Mouse (Mus musculus): ENCODE measurements around the gene Ugt2b35. TPM values are rescaled to one million over a fixed set of nuclear protein-coding genes. Genes with fewer than 3 reads are reported as not detected.

The Ugt2b35 gene
- total and polyA plus RNA-seq, 2 experiments from 2014 or later = not detected

DNA sequence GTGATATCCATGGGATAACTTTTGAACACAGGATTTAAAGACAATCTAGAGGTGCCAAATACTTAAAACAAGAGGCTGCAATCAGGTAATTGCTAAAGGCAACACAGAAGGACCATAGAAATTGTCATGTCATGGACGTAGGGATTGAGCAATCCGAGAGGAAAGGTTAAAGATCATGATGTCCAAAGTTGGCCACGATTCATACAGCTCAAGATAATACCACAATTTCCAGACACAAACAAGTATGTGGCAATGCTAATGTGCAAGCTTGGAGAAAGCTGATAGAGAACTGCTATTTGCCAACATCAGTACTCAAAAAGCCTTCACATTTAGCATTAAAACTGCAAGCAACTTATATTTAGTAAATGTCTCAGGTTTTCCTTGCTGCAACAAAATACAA, 26.7 kb downstream of the Ugt2b35 start:
- no peak overlapping the region for H3K9ac ChIP-seq (replicated peaks; ENCODE audit: low read length)
- no peaks in the 10 kb centered on the region for H3K36me3 ChIP-seq (ENCODE audit: insufficient read depth, low read length)
- no peaks in the 10 kb centered on the region for H3K9me3 ChIP-seq (ENCODE audit: low read length)
- no peak overlapping the region for H3K27ac ChIP-seq
- ATAC-seq (no peak), DNase-seq (ENCODE audit: low spot score) (no peak)
- H3K27me3 ChIP-seq (ENCODE audit: insufficient read depth, low read length) = no peaks in the 10 kb centered on the region
- no peak for TF ChIP-seq CTCF (IDR thresholded peaks at IDR 0.05; ENCODE audit: low read depth)
- WGBS = 74% methylated on average over 3 of the region's 3 CpGs
- H3K4me3 ChIP-seq (ENCODE audit: low read length) = no peak overlapping the region
- no peak overlapping the region for H3K4me2 ChIP-seq (ENCODE audit: low read depth, low read length)
- no peaks in the 10 kb centered on the region for H3K4me1 ChIP-seq (ENCODE audit: insufficient read depth, low read length)

- H3K27me3 ChIP-seq (ENCODE audit: insufficient read depth, low read length) = no peaks in the 10 kb centered on the region
- no peaks in the 10 kb centered on the region for H3K4me1 ChIP-seq (ENCODE audit: insufficient read depth, low read length)
- no peak for DNase-seq (ENCODE audit: low spot score)
These were observed 30.0 kb downstream of the Ugt2b35 start for GRCm38 (mm10) chr5:87030624-87031023.

More at GRCm38 (mm10) chr5:87030624-87031023, 30.0 kb downstream of the Ugt2b35 start:
- no peak overlapping the region for H3K9ac ChIP-seq (replicated peaks; ENCODE audit: low read length)
- H3K27ac ChIP-seq = no peak overlapping the region
- ATAC-seq = no peak
- WGBS = 90% methylated on average over 1 of the region's 1 CpGs
- TF ChIP-seq CTCF (IDR thresholded peaks at IDR 0.05; ENCODE audit: low read depth) = no peak
- no peaks in the 10 kb centered on the region for H3K9me3 ChIP-seq (ENCODE audit: low read length)
- H3K4me2 ChIP-seq (ENCODE audit: low read depth, low read length) = no peak overlapping the region
- no peaks in the 10 kb centered on the region for H3K36me3 ChIP-seq (ENCODE audit: insufficient read depth, low read length)
- no peak overlapping the region for H3K4me3 ChIP-seq (ENCODE audit: low read length)

Other genes starting within 250 kb of the Ugt2b35 start
- 33.6 and 35.5 TPM in 2 replicates for gene Ythdc1, start 196.6 kb upstream of the Ugt2b35 start, total RNA-seq (2014; rRNA removed)
- gene Ythdc1, start 196.6 kb upstream of the Ugt2b35 start, polyA plus RNA-seq (2015; fragmentation: Nextera tagmentation; extraction: Ambion mirVana) = 27.5 and 28.0 TPM in 2 replicates
- not detected in 2 replicates for gene Ugt2b34, start 93.9 kb upstream of the Ugt2b35 start, total RNA-seq (2014; rRNA removed)
- not detected in 2 replicates for gene Ugt2b34, start 93.9 kb upstream of the Ugt2b35 start, polyA plus RNA-seq (2015; fragmentation: Nextera tagmentation; extraction: Ambion mirVana)
- gene Ugt2b1, start 74.3 kb upstream of the Ugt2b35 start, total RNA-seq (2014; rRNA removed) = not detected in 2 replicates
- not detected in 2 replicates for gene Ugt2b1, start 74.3 kb upstream of the Ugt2b35 start, polyA plus RNA-seq (2015; fragmentation: Nextera tagmentation; extraction: Ambion mirVana)
- gene Ugt2b36, start 91.7 kb downstream of the Ugt2b35 start, total RNA-seq (2014; rRNA removed) = not detected in 2 replicates
- gene Ugt2b36, start 91.7 kb downstream of the Ugt2b35 start, polyA plus RNA-seq (2015; fragmentation: Nextera tagmentation; extraction: Ambion mirVana) = 0.13 TPM in 1 of 2 replicates, not detected in the other
- not detected in 2 replicates for gene Ugt2b5, start 139.5 kb downstream of the Ugt2b35 start, total RNA-seq (2014; rRNA removed)
- gene Ugt2b5, start 139.5 kb downstream of the Ugt2b35 start, polyA plus RNA-seq (2015; fragmentation: Nextera tagmentation; extraction: Ambion mirVana) = 0.13 TPM in 1 of 2 replicates, not detected in the other